Mouse (Mus musculus): Measurements from ENCODE around the gene Cd3e.

GRCm38 (mm10) chr9:44998138-44998537 lies 11.3 kb downstream of the Cd3e start:
- TF ChIP-seq POLR2A (IDR thresholded peaks at IDR 0.05; ENCODE audit: insufficient read depth, low read depth, low read length) (no peak), CTCF (IDR thresholded peaks at IDR 0.05) (no peak)
